Mouse (Mus musculus) CD4-positive helper T cell, adult 2 months (primary cell): ENCODE data around the gene Fbxo27.

Source experiments
- DNase-seq: peaks from one replicate; pipeline ENCODE4 v3.0.0-alpha.2; 2012; ENCODE audit warnings: low read depth, missing footprints, low spot score

The Fbxo27 gene

GRCm38 (mm10) chr7:28741709-28742438 is 49.2 kb downstream of the Fbxo27 start, which contains the start of the genes Mrps12 and Sars2:
TSS of gene Mrps12 (minus strand) at chr7:28741820.
TSS of gene Sars2 (plus strand) at chr7:28741992.
- peak; percentile 98 for DNase-seq
